Mouse (Mus musculus) embryo, embryonic 9.5 days (tissue): ENCODE measurements at regions not wholly inside any gene's neighbourhood (a gene's known extent, or its start where the extent isn't known, plus 50 kb on each side); places are given as distances from the start of the nearest gene placed in this dataset.

Experiments
- DNase-seq: peaks from one replicate; pipeline ENCODE4 v3.0.0-alpha.2; 2017; ENCODE audit errors: extremely low spot score

DNA sequence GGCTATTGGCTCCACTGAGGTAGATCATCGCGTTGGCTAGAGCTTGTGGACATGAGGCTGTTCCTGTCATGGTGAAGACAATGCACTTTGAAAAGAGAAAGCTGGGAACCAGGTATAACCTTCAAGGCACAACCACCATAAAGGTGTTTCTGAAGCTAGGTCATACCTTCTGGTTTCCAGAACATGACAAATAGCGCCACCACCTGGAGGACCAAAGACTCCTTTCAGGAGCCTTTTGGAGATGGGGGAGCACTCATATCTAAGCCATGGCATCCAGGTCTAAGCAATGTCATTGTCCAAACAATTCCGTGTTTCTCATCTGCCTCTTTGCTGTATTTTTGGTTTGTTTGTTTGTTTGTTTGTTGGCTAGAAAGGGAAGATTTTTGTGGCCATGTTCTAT lies 113.7 kb upstream of the Lsm14a start:
- no peak for DNase-seq

DNA sequence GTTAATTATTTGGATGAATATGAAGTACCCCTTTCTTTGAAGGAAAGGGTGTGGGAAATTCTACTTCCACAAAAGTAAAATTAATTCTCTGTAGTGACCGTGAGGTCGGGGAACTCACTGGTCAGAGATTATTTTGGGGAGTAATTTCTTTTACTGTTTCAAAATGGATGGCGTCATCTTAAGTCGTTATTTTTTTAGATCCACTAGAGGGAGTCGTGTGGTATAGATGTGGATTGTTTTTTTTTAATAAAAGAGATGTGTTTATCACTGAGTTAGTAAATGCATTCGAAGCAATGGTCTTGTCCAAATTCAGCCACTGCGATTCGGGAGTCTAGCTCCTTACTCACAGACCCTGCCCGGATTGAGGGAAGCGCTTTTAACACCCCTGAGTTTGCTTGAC lies 100.8 kb upstream of the Lsm14a start:
- DNase-seq: no peak

DNA sequence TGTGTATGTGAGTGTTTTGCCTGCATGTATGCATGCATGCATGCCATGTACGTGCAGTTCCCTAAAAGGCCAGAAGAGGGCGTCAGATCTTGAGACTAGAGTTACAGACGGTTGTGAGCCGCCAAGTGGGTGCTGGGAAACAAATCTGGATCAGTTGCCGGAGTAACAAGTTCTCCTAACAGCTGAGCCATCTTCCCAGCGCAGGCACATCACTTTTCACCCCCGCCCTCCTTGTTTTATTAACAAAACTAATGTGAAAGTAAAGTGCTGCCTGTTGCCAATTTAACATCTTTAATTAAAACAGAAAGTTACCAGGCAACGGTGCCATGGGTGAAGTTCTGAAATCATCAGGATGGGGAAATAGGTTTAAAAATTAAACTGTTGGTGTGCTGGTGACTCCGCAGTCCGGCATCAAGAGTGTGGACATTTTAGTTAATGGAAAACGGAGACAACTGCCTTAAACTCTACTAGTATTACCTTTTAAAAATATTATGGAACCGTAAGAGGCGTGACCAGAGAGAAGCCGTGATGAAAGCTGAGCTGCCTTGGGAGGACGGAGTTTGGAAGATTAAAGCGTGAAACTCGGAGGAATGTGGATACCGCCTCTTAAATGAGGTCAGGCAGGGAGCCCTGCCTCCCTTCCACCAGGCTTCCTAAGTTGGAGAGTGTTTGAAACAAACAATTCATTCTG lies 91.9 kb upstream of the Lsm14a start:
- DNase-seq: no peak

DNA sequence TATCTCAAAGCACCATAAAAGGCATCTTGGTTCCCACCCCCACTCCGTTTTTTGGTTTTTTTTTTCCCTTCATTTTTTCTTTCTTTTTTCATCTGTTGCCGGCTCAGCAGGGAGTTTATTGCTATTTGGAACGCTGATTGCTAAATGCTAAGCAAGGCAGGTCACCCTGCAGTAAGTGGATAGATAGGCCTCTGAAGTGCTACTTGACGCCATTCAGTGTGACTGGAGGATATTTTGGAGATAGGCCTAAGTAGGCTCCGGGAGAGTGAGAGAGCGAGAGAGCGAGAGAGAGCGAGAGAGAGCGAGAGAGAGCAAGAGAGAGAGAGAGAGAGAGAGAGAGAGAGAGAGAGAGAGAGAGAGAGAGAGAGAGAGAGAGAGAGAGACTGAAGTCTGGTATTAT lies 90.3 kb upstream of the Lsm14a start:
- DNase-seq: no peak

DNA sequence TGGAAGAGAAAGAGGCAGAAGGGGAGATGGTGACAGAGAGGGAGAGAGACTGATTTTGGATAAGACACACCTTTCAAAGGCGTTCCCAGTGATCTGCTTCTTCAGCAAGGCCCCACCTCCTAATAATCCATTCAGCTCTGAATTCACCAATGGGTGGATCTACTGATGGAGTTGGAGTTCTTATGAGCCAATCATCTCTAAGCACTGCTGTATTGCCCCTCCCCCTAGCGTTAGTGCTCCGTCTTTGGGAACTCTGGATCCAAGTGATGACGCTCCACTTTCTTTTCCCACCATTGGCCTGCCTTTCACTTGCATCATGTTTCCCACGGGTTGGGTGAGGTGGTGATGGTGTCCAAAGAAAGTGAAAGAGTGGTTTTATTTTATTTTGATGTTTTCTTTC lies 87.7 kb upstream of the Lsm14a start:
- DNase-seq: no peak

DNA sequence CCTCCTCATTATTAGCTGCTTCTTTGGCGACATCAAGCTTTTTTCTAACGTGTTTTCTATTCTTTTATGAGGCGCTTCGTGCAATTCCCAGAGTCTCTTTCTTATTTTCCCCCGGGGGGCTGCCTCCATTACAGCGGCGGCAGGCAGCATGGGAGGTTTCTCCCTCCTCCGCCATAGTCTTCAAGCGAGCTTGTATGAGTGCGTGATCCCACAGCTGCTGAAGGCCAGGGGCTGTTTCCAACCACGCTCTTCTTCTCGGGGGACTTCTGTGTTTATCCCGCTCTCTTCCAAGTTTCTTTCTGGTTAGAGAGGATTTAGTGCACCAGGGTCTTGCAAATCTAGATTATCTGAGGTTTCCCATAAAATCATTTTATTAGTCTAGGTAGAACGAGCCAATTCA lies 77.9 kb upstream of the Lsm14a start:
- no peak for DNase-seq

DNA sequence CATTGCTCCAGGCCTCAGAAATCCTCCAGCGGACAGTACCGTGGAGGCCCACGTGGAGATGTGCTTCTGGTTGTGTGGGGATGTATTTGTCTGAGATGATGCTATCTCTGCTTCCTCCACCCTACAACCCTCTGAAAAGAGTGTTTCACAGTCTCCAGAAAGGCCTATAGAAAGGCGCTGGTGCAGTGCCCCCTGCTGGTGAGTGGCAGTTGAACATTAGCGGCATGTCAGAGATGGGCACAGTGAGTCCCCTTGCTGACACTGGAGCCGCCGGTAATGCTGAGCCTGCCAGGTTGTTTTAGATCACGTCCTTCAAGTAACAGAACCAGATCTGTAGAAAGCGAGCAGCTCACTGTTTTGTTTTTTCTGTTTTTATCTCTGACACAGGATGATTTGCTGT lies 69.0 kb upstream of the Lsm14a start:
- peak; percentile 15 for DNase-seq

DNA sequence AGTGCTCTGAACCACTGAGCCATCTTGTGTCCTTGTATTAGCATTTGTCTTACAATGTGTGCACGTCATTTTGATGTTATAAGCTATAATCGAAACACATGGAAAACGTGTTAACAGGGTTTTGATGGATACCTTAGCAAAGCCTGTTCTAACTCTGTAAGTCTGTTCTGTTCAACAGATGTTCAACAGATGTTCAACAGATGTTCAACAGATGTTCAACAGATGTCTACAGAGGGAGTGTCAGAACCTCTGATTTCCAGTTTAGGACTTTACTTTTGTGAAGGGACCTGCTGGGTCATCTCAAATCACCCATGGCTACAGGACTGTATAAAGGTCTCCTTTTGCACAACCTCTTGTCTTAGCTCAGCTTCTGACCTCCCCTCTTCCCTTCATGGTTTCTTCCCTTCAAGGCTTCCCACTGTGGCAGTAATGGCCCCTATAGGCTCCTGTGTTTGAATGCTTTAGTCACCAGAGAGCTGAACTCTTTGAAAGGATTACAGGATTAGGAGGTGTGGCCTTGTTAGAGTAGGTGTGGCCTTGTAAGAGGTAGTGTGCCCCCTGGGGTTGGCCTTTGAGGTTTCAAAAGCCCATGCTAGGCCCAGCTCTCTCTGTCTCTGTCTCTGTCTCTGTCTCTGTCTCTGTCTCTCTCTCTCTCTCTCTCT lies 66.8 kb upstream of the Lsm14a start:
- DNase-seq: no peak

DNA sequence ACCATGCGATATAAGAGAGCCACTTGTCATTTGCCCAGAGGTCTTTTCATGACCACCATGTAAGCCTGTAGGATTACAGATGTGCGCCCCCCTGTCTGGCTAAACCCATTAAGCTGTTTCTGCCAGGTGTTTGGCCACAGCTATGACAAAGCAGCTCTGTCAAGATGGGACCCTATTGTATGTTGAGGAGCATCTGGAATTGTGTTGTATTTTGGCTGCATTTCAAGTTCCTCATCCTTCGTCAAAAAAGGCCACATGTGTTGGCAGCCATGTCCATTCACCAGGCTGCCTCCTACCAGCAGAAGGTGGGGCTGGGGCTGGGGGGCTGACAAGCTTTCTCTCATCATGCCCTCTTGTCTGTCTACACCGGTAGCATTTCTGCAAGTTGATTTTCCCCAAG lies 65.7 kb upstream of the Lsm14a start:
- DNase-seq: no peak

DNA sequence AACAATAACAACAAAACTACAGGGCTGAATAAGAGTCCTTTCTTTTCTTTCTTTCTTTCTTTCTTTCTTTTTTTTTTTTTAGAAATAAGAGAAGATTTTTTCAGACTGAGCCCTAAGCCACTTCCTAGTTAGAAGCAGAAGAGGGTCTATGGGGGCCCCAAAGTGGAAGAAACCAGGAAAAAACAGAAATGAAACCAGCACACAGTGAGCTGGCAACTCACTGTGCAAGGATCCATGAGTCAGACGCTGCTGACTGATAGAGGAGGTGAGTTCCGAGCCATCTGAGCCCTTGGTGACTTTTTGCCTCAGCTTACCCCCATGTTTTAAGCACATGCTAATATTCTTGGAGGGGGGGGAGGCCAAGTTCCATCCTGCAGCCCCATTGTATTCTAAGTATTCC lies 55.2 kb upstream of the Lsm14a start:
- DNase-seq: no peak

DNA sequence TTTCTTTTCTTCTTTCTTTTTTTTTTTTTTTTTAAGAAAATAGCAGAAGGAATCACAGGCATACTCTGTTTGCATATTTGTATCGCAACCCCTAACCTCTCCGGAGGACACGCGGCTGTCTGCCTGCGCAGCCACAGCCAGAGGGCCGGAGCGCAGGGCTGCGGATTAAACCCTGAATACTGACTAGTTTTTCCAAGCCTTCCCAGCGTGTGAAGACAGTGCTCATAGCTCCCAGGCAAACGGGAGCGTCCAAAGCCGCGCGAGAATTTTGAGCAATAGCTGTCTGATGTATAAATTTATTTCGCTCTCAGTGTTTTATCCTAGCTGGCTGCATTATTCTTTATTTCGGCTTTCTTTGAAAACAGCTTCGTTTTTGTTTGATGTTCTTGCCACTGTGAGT lies 51.1 kb upstream of the Lsm14a start:
- DNase-seq: no peak
